Mouse (Mus musculus) thymus, postnatal 0 days (tissue): ENCODE data around the gene Pkp3. TPM values are rescaled to one million over a fixed set of nuclear protein-coding genes. Genes with fewer than 3 reads are reported as not detected.

ENCODE experiments used
- DNase-seq: peaks from one replicate; pipeline ENCODE4 v3.0.0-alpha.2; 2015; ENCODE audit warnings: low spot score
- polyA plus RNA-seq: library from polyadenylated mRNA; unstranded; fragments of >200 nt; fragmentation: Nextera tagmentation; extraction: Ambion mirVana; gene quantifications from 2 replicates; pipeline ENCODE4 v1.2.1, GENCODE M21; 2015

The Pkp3 gene
- polyA plus RNA-seq, 1 experiment from 2014 or later = 45.1 TPM

DNA sequence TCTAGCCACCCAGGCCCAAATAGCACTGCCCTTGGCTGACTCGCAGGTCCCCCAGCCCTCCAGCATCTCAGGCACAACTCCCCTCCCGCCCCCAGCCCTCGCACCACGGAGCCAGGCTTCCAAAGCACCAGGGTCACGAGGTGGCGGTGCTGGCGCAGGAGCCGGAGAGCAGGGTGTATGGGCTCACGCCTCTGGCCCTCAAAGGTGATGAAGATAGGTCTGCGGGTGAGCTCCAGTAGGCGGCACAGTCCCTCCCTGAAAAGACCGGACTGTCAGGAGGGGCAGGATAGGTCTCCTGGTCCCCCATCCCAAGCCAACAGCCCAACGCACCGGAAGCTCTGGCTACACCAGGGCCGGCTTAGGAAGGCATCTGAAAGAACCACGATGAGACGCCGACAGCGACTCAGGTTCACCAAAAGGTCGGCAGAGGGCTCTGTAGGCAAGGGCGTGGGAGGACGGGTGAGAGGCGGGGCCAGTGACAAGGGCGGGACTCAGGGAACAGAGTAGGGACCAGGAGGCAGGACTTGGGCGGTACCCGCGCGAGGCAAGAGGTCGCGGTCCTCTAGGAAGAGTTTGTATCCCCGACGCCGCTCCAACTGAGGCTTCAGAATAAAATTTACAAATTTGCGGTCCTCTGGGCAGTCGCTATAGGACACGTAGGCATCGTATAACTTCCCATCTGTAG, 14.2 kb downstream of the Pkp3 start:
- peak; percentile 84 for DNase-seq

DNA sequence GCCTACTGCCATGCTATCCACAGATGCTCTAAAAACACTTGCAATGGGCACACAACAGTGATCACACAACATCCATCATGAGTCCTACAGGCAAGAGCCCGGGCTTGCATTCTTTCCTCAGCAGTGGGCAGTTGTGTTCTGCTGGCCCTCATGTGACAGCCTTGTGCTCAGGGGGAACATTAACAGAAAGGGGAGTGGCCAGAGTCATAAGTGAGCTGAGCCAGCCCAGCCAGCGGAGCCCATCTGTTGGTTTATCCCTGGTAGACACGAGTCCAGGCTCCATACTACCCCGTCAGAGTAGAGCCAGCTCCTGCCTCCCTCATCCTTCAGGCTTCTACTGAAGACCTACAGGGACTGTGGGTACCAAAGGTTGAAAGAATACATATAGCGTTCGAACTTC, 15.9 kb downstream of the Pkp3 start:
- no peak for DNase-seq

DNA sequence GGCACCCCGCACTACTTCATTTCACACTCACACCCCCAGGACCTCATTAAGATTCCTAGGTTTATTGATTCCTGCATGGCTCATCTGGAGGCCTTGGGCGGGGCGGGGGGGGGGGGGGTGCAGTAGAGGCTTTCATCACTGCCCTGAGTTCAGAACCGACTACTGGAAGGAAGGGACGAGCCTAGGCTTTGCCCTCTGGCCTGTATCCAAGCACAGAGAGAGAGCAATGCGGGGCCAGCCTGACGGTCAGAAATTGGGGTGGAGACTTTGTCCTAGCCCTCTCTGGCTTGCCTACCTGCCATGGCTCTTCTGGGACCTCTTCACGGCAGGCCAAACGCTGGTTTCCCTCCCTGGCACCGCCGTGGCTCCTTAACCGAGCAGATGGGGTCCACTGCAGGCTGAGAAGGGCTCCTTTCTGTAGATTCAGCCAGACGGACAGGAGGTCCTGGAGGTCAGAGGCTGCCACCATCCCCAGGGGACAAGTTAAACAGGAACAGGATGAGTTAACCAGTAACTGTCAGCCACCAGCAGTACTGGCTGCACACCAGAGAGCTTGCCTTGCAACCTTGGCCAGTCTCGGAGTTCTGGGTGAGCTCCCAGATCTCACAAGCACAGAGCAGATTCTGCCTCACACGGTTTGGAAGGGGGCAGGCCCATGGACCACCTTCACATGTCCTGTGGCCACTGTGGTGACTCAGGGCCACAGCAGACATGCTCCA, 16.6 kb downstream of the Pkp3 start:
- DNase-seq = no peak

DNA sequence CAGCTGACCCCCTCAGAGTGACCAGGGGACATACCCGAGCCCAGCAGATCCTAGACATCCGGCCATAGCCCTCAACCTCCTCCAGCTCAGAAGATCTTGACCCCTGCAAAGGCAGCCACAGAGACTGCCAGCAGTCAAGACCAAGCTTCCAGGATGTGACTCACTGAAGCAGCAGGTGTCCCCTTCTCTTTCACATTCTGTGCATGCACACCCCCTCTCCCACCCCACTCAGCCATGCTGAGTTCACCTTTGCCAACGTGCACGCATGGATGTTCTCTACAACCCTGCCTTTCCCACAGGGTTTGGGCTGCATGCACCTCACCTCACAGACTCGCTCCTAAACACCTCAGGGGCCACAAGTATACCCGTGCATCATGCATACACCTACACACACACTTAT, 18.0 kb downstream of the Pkp3 start:
- peak; percentile 53 for DNase-seq

DNA sequence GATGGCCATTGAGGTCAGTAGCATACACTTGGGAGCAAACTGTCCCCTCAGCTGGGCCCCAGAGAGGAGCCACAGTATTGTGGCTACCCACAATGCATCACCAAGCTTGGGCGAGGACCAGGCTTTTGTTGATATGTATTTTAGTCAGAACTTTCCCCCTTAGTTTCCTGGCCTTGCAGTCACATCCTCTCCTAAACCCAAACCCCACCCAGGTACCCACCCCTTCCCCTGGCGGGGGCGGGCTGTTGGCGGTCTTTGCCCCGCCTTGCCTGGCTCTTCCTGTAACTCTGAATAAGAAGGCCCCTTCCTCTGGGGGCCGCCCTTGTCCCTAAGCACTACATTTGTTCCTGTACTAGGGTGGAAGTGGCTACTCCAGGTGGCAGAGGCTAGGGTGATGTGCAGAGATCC, 18.6 kb downstream of the Pkp3 start:
- peak; percentile 95 for DNase-seq

DNA sequence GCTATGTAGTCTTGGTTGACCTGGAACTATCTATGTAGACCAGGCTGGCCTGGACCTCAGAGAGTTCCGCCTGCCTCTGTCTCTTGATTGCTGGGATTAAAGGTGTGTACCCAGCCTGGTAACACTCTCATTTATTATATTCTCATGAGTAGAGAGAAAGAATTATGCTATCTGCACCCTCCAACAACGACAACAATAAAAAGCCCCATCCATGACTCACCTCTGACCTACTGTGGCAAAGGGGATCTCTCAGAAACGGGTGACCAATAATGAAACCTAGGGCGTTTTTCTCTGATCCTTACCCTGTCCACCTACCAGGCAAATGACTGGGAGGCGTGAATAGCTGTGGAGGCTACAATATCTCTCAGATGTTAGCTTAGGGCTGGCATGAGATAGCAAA, 19.2 kb downstream of the Pkp3 start:
- no peak for DNase-seq

DNA sequence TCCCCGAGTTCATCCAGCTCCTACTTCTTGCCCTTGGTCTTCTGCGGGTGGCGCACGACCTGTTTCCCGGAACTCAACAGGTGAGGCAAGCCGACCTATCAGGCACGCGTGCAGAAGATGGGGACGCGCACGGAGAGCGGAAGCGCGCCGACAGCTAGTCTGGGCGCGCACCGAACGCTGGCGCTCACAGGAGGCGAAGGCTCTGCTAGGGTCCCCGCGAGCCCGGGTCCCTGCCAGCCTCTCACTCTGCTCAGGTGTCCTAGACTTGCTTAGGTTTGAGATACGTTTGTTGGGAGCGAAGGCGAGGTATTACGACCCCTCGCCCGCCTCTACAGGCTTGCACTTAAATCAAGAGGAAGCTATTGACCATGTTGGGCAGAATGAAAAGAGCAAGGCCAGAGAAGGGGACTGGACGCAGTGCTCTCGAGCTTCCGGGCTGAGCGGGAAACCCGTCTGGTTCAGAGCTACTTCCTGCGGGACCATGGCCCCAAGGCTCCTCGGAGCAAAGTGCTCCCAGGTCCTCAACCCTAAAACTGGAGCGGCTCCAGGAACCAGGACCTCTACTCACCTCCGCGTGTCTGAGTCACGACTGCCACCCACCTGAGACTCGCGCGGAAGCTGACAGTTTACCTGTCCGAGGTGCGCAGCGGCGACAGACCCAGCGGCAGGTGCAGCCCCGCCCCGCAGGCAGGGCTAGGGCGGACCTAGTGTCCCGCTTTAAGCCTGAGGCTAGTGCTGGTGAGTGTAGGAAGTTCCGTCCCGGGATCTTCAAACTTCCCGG, 22.1 kb downstream of the Pkp3 start, which contains the start of gene Sigirr:
Gene Sigirr, minus strand, starts transcription at position 662 of the 781 bp plus-strand sequence.
- peak; percentile 74 for DNase-seq

DNA sequence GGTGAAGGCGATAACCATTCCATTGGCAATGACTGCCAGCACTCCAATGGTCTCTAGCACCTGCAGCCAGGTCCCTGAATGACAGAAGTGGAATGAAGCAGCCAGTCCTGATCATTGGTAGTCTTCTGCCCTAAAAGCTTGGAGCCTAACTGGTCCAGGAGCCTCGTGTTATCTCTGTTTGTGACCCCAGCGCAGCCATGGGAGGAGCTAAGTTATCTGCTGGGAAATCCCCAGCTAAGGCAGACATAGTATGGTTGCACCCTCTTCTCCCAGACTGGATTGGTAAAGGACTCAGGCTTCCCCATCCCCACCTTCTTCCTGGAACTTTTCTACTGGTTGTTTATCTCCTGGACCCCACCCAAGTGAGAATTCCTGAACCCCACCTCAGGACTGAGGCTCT, 25.1 kb downstream of the Pkp3 start:
- no peak for DNase-seq

DNA sequence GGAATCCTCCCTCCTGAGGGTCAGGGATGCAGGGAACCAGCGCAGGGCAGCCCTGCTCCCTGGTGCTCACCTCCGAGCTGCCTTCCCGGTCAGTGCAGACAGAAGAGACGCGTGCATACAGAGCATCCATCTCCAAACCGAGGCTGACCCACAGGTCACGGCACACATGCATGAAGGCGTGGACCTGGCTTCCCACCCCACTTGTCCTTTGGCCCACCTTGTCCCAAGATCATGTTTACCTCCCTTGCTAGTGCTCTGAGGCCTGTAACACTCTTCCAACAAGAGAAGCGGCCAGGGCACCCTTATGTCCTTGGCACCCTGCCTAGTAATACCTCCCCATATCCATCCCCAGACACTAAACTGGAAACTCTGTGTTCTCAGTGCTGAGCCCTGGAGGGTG, 37.9 kb downstream of the Pkp3 start:
- DNase-seq = no peak

DNA sequence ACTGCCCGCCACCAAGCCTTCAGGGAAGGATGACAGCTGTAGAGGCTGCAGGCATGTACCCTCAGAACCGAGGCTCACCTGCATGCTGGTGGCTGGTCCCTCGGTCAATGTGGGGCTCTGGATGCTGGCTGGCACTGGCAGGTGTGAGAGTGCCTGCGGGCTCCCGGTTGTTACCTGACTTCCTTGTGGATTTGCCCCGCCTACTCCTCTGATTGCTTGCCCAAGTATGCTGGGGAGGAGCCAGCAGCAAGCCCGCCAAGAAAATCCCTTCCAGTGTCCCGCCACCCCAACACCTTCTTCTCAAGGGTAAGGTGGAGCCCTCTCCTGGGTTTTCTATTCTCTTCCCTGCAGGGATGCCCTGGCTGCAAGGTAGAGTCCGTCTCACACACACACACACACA, 39.6 kb downstream of the Pkp3 start, which contains the start of gene Ano9:
Gene Ano9, minus strand, starts transcription at position 171 of the 400 bp plus-strand sequence.
- no peak for DNase-seq

DNA sequence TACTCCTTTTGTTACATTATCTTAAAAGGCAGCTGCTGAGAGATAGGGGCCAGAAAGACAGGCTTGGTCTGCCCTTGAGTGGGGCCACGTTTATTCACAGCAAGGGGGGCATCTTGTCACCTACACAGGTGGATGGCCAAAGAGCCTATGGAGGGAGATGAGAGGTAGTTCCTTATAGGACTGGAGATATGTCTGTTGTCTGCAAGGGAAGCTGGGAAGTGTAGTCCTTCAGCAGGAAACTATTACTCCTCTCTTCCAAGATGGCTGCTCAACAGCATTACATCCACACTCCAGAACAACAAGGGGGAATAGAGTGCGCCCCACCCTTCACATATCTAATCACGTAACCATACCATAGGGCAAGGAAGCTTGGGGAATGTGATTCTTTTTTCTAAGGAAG, 41.5 kb downstream of the Pkp3 start:
- DNase-seq = no peak

DNA sequence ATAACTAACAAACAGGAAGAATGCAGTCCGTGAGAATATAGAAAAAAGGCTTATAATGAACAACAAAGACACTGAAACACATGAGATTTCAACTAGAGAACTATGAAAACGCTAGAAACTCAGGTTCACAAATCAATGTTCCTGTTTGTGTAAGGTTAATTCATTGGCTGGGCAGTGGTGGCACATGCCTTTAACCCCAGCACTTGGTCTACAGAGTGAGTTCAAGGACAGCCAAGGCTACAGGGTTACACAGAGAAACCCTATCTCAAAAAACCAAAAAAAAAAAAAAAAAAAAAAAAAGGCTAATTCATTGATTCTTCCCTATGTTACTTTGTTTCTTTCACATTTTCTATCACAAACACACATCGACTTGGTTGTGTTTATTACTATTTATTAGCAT, 42.6 kb downstream of the Pkp3 start:
- no peak for DNase-seq

DNA sequence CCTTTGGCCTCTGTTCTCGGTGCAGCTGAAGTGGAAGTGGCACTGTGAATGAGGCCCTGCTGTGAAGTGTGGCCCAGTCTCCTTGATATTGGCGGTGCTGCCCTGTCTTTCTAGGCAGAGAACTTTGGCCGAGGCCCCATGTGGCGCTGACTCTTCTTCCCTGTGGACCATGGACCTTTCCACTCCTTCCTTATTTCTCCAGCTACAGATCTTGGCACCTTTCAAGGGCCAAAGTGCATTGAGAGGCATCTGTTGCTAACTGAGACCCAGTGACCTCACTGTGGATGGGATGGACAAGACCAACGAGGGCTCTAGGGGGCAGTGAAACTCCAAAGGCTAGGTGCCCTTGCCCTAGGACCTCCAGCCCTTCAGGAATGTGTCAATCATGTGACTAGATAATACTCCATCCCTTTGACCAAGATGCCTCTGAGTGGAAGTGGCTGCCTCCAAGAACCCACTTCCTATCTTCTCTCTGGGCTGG, 43.1 kb downstream of the Pkp3 start:
- no peak for DNase-seq

DNA sequence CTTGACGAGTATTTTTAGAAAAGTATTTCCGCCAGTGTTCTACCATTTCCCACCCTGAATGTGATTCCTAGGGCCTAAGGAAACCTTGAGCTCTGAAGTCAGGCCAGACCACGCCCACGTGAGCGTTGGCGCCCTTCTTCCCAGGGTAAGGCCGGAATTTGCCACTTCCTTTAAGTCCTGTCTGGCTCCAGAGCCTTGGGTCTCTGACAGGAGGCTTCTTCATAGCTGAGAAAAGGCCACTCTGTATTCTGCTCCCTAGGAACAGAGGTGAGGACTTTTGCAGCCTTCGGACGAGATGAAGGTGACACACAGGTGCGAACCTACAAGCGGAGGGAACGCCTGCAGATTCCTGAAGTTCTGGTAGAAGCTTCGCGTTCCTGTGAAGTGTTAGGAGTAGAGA, 44.2 kb downstream of the Pkp3 start, which contains the start of gene Ptdss2:
Gene Ptdss2, plus strand, starts transcription at position 138 of the 400 bp plus-strand sequence.
- DNase-seq = no peak

DNA sequence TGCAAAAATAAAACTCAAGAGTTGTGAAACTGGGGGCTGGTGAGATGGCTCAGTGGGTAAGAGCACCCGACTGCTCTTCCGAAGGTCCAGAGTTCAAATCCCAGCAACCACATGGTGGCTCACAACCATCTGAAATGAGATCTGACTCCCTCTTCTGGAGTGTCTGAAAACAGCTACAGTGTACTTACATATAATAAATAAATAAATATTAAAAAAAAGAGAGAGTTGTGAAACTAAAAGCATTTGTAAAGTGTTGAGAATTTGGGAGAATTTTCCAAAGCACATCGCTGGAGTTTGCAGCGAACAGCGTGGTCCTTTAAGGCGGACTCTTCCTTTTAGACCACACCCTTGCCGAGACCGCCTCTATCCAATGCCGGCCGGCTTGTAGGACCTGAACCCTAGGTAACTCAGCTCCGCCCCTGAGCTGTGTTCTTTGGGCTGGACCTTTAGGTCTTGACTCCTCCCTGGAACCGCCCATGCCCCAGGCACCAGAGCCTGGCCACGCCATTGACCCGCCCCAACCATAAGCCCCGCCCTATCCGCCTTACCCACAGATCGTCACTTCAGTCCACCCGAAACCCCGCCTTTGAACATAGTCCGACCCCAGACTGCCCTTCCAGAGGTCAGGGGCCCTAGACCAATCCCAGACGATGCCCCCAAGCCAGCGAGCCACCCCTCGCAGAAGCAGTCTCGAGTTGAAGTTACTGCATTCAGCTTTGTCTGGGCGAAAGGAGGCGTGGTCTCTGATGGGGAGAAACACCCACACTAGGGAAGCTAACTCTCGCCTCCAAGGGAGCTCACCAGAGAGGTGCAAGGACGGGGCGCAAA, 44.9 kb downstream of the Pkp3 start:
- peak; percentile 84 for DNase-seq

DNA sequence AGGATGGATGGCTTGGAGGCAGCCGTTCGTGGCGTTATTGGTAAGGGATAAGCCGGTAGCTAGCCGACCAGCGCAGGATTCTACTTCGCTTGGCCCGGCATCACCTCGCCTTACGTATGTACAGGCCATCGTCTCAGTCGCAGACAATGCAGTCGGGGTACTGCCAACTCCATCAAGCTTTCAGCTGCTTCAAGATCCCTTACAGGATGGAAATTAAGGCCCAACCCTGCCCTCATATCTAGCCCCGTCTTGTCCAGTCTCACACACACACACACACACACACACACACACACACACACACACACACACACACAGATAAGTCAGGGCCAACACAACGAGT, 45.5 kb downstream of the Pkp3 start:
- no peak for DNase-seq

DNA sequence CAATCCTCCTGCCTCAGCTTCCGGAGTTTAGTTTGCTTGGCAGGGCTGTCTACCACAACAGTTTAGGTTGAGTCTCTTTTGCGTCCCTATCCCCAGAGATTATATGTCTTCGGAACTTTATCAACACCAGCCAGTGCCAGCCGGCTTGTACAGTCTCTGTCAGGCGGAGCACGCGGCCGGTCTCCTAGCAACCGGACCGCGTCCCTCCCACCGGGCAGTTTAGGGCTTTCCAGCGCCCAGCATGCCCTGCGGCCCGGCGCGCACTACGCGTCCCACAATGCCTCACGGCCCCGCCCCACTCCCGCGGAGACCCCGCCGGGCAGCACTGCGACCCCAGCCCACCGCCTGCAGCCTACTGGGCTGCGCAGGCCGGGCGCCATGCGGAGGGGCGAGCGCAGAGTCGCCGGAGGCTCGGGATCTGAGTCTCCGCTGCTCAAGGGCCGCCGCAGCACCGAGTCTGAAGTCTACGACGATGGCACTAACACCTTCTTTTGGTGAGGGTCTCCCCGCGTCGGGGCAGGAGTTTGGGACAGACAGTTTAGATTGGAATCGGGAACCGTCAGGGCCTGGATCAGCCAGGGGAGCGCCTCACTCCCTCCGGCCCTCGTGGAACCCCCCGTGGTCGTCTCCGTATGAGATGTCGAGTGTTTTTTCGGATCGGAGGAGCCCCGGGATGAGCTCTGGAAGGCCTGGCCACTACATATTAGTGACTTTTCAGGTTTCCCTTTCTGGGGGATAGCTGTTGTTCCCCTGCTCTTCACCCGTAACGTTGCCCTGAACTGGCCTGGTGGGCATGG, 53.2 kb downstream of the Pkp3 start:
- peak; percentile 88 for DNase-seq

DNA sequence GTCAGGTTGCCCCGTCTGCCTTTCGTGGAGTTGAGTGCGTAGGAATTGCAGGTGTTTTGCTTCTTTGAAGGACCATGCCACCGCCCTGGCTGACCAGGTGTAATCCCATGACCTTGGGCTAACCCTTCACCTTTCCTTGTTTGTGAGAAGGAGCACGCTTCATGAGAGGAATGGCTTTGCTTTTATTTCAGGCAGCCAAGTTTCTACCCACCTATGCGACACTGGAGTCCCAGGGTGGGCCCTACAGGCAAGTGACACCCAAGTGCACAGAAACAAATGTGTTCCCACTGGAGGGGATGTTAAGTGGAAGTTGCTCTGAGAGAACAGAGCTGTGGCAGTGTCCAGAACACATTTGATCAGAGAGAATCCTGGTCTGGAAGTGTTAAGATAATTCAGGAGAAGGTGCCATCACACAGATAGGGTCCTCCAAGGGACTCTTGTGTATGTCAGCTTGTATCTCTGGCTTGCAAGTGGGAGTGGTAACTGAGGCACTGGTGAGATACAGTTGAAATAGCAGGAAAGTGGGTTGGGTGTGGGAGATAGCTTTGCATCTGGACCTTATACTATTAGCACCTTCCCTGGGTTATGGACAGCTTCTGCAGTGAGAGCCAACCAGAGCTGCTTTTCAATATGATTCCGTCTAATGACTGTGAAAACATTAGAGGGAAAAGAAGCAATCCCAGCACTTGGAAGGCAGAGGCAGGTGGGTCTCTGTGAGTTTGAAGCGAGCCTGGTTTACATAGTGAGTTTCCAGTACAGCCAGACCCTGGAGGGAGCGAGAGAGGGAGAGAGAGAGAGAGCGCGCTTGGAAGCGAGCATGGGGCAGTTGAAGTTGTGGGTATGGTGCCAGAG, 54.1 kb downstream of the Pkp3 start:
- no peak for DNase-seq
